Mouse (Mus musculus): Measurements from ENCODE around the gene Gm13288.
"Not testable (repeated sequence)": the region's sequence is repeated elsewhere in the genome, so short reads cannot be mapped to it uniquely, and the experiment has no call there.

Gm13288 gene

DNA sequence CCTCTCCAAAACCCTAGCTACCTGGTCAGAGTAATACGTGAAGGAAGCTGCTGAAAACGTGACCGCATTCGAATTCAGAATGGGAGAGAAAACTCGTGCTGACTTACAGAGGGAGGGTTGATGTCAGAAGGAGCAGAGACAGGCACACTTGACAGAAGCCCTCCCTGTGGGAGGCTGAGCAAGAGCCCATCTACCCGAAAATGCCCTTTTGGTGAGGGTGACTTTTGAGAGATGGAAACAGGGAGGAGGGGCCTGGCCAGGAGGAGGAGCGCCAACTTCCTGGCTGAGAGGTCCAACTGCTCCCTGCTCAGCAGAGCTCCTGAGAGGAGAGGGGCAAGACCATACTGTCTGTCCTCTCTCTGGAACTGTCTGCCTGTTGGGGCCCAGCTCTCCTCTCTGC, 6.0 kb upstream of the Gm13288 start, which contains the start of gene Gm13285:
TSS of gene Gm13285 (plus strand) at position 301 of the 400 bp plus-strand sequence.
- in situ Hi-C loops (cut with MboI, MseI), result not testable (repeated sequence)

- in situ Hi-C loops (cut with MboI, MseI), result not testable (repeated sequence)
Measured at GRCm38 (mm10) chr4:88802954-88803353, 2.4 kb upstream of the Gm13288 start, which contains the start of gene Gm13287. Gm13287 (plus strand) TSS chr4:88803254.

- in situ Hi-C loops (cut with MboI, MseI), result not testable (repeated sequence)
Measured at GRCm38 (mm10) chr4:88805761-88806160, 430 bp downstream of the Gm13288 start.

- in situ Hi-C loops (cut with MboI, MseI), result no loop called here
Measured at GRCm38 (mm10) chr4:88815928-88816327, 10.6 kb downstream of the Gm13288 start, which contains the start of gene Ifna7. Ifna7 (plus strand) TSS chr4:88816228.

GRCm38 (mm10) chr4:88819659-88820058, 14.3 kb downstream of the Gm13288 start, which contains the start of gene Ifna11:
Ifna11 (plus strand) TSS chr4:88819959.
- in situ Hi-C loops (cut with MboI, MseI), result no loop called here

GRCm38 (mm10) chr4:88822995-88823394, 17.7 kb downstream of the Gm13288 start:
- in situ Hi-C loops (cut with MboI, MseI), result no loop called here

DNA sequence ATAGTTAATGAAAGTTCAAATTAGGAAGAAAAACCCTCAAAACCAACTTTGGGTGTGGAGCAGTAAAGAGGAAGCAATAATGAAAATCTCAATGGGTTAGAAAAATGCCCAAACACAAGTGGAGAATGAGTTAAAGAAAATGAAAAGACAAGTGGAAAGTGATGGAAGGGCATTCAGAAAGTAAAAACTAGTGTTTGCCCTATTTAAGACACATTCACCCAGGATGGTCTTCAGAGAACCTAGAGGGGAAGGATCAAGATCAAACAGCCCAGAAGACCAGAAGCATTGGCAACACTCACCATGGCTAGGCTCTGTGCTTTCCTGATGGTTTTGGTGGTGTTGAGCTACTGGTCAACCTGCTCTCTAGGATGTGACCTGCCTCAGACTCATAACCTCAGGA, 21.8 kb downstream of the Gm13288 start, which contains the start of gene Ifna6:
TSS of gene Ifna6 (plus strand) at position 301 of the 400 bp plus-strand sequence.
- in situ Hi-C loops (cut with MboI, MseI), result not testable (repeated sequence)

DNA sequence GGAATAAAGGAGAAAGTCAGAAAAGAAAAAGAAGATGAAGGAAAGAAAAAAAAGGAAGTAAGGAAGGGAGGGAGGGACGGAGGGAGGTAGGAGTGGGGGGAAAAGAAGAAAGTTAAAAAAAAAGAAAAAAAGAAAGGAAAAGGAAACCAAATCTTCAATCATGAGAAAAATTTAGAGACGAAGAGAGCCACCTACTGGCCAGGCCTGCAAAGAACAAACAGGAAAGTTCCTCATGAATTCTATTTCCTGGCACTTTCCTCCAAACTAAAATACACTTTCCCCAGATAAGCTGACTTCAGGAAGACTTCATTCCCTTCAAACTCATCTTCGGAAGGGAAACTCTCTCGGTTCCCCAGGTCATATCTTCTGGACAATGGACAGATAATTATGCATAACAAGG, 25.2 kb downstream of the Gm13288 start:
- in situ Hi-C loops (cut with MboI, MseI), result no loop called here

DNA sequence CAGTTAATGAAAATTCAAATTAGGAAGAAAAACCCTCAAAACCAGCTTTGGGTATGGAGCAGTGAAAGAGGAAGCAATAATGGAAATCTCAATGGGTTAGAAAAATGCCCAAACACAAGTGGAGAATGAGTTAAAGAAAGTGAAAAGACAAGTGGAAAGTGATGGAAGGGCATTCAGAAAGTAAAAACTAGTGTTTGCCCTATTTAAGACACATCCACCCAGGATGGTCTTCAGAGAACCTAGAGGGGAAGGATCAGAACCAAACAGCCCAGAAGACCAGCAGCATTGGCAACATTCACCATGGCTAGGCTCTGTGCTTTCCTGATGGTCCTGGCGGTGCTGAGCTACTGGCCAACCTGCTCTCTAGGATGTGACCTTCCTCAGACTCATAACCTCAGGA, 29.9 kb downstream of the Gm13288 start, which contains the start of gene Ifna5:
TSS of gene Ifna5 (plus strand) at position 301 of the 400 bp plus-strand sequence.
- in situ Hi-C loops (cut with MboI, MseI), result not testable (repeated sequence)

DNA sequence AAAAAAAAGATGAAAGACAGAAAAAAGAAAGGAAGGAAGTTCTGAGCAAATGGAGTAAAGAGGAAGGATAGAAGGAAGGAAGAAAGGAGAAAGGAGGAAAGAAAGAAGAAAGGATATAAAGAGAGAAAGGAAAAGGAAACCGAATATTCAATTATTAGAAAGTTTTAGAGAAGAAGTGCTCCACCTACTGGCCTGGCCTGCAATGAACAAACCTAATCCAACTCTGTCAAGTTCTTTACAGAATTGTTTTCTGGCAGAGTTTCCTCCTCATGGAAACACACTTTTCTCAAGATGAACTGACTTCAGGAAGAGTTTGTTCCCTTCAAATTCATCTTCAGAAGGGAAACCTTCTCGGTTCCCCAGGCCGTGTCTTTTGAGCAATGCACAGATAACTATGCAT, 33.5 kb downstream of the Gm13288 start:
- in situ Hi-C loops (cut with MboI, MseI), result no loop called here

- in situ Hi-C loops (cut with MboI, MseI), result no loop called here
Measured at GRCm38 (mm10) chr4:88840058-88840457, 34.7 kb downstream of the Gm13288 start.

DNA sequence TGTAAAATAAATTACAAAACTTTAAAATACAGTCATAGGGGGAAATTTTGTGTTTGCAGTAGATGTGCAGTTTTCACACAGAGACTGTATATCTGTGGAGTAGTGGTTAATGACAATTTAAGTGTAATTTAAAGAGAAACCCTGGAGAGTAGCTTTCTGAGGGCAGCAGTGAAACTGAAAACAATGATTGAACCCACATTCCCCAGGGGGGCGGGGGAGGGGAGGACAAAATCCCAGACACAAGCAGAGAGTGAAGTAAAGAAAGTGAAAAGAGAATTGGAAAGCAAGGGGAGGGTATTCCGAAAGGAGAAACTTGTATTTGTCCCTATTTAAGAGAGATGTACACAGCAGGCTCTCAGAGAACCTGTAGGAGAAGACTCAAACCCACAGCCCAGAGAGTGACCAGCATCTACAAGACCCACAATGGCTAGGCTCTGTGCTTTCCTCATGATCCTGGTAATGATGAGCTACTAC, 36.1 kb downstream of the Gm13288 start, which contains the start of gene Ifna4:
TSS of gene Ifna4 (plus strand) at position 424 of the 474 bp plus-strand sequence.
- in situ Hi-C loops (cut with MboI, MseI), result no loop called here

DNA sequence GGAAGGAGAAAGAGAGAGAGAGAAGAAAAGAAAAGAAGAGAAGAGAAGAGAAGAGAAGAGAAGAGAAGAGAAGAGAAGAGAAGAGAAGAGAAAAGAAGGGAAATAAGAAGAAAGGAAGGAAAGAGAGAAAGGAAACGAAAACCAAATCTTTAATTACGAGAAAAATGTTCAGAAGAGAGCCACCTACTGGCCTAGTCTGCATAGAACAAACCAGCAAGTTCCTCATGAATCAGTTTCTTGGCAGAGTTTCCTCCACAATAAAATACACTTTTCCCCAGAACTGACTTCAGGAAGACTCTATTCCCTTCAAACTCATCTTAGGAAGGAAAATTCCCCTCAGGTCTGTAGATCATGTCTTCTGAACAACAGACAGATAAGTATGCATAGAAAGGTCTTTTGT, 40.0 kb downstream of the Gm13288 start:
- in situ Hi-C loops (cut with MboI, MseI), result no loop called here

GRCm38 (mm10) chr4:88849698-88850097, 44.4 kb downstream of the Gm13288 start, which contains the start of gene Ifna1:
Ifna1 (plus strand) TSS chr4:88850087.
- in situ Hi-C loops (cut with MboI, MseI), result loop anchor here (25.0 kb wide), 1 partner anchor 463 kb away; the partner anchor contains the start of gene Cdkn2b

DNA sequence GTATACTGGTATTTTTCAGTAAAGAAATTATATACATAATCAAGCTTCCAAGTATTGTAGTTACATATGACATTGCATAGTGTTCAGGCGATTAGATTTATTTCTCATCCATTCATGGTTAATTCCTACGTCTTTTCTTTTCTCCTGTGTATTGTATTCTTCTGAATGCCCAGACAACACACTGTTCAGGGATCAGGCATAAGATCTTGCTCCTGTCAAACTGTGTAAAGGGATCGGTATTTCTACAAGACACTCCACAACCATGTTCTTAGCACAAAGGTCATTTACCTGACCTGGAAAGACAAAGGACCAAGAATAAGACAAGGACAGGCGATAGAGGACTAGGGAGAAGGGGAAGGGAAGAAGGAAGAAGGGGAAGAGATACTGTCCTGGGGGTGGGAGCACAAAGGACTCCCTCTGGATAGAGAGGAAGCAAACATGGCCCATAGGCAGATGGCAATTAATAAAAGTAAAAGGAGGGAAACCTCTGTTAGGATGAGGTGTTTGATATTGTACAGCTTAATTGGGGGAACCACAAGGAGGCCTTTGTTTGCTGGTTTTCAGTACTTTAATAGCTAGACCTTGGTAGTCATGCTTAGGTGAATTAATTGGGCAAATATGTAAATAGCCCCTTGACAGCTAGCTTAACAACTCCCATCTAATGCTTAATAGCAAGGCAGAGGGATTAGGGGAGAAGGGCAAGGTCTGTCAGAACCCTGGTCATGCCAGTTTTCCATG, 45.9 kb downstream of the Gm13288 start:
- in situ Hi-C loops (cut with MboI, MseI), result loop anchor here (25.0 kb wide), 1 partner anchor 461 kb away; the partner anchor contains the start of gene Cdkn2b

Measured in regulatory T cell (primary cell).